Mouse (Mus musculus) midbrain, embryonic 12.5 days (tissue): ENCODE results near the gene Pla2g5. TPM values are rescaled to one million over a fixed set of nuclear protein-coding genes. Genes with fewer than 3 reads are reported as not detected.
A peak's percentile ranks its signal among the peaks of the same experiment; 100 is the strongest.
"Not testable (repeated sequence)": the region's sequence is repeated elsewhere in the genome, so short reads cannot be mapped to it uniquely, and the experiment has no call there.

ENCODE experiments used
- ATAC-seq: fragments of 200-750 bp; cut with Nextera tagmentation; 2 replicates; pipeline ENCODE4 v1.8.0; 2017; ENCODE audit warnings: low read depth, moderate TSS enrichment, moderate library complexity; ENCODE audit not compliant: low FRiP score
- H3K27ac ChIP-seq: fragments of 300-500 bp; sonication (generic); replicated peaks from 2 replicates; pipeline ENCODE4 v1.5.1; 2016; ENCODE audit warnings: mild to moderate bottlenecking
- H3K27me3 ChIP-seq: fragments of 300-500 bp; sonication (generic); 2 replicates; pipeline ENCODE4 v1.6.1; 2016; ENCODE audit warnings: mild to moderate bottlenecking
- H3K36me3 ChIP-seq: fragments of 300-500 bp; sonication (generic); 2 replicates; pipeline ENCODE4 v1.6.1; 2016
- H3K4me1 ChIP-seq: fragments of 300-500 bp; sonication (generic); 2 replicates; pipeline ENCODE4 v1.6.1; 2016
- H3K4me2 ChIP-seq: fragments of 300-500 bp; sonication (generic); replicated peaks from 2 replicates; pipeline ENCODE4 v1.6.1; 2016; ENCODE audit warnings: mild to moderate bottlenecking, moderate library complexity
- H3K4me3 ChIP-seq: fragments of 300-500 bp; sonication (generic); 2 replicates; pipeline ENCODE4 v1.5.1; 2016; ENCODE audit warnings: mild to moderate bottlenecking
- H3K9ac ChIP-seq: fragments of 300-500 bp; sonication (generic); replicated peaks from 2 replicates; pipeline ENCODE4 v1.6.1; 2016; ENCODE audit warnings: mild to moderate bottlenecking, moderate library complexity
- H3K9me3 ChIP-seq: fragments of 300-500 bp; sonication (generic); 2 replicates; pipeline ENCODE4 v1.6.1; 2016; ENCODE audit warnings: mild to moderate bottlenecking
- WGBS: fragments of 180-500 bp; shearing (Covaris S2); methylation state at CpG from one replicate; pipeline ENCODE4 v1.1.7; 2016; 5-methylcytosine and 5-hydroxymethylcytosine counted together
- polyA plus RNA-seq: library from polyadenylated mRNA; unstranded; fragments of >200 nt; fragmentation: Nextera tagmentation; extraction: Ambion mirVana; gene quantifications from 2 replicates; pipeline ENCODE4 v1.2.1, GENCODE M21; 2016

Gene Pla2g5
- polyA plus RNA-seq, 1 experiment from 2014 or later = not detected

DNA sequence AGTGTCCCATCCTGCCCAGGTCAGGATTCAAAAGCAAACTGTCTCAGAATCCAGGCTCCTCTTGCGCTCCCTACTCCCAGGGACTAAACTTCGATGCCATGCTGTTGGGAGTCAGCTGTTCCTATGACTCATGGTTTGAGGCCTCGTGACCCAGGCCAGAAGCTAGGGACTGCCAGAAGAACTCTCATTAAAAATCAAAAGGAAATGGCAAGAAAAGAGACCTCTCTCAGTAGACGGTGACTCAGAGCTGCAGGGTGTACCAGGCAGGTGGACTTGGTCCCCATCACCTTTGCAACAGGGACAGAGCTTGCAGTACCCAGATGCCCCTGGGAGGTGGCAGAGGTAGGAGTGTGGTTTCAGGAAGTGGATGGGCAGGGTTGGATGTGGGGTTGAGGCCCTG is 14.4 kb upstream of the Pla2g5 start, which contains the start of gene Pla2g2e:
Pla2g2e (plus strand) TSS at position 212 of the 400 bp plus-strand sequence.
- 88% methylated on average over 4 of the region's 4 CpGs for WGBS
- Histone ChIP-seq H3K9ac (no peak within 1 kb of the TSS), H3K9me3 (no peaks in the 10 kb centered on the region), H3K27ac (no peak within 1 kb of the TSS), H3K36me3 (no peaks in the 10 kb centered on the region), H3K4me1 (no peaks in the 10 kb centered on the region), H3K4me2 (no peak within 1 kb of the TSS), H3K4me3 (no peak within 1 kb of the TSS), H3K27me3 (peaks cover 16% of the 10 kb centered on the region)
- no peak for ATAC-seq

GRCm38 (mm10) chr4:138875986-138876385 is 12.7 kb upstream of the Pla2g5 start:
- H3K4me3 ChIP-seq = no peak overlapping the region
- 94% methylated on average over 2 of the region's 2 CpGs for WGBS
- no peaks in the 10 kb centered on the region for H3K4me1 ChIP-seq
- no peak overlapping the region for H3K27ac ChIP-seq
- H3K36me3 ChIP-seq = no peaks in the 10 kb centered on the region
- H3K4me2 ChIP-seq = no peak overlapping the region
- H3K9ac ChIP-seq = no peak overlapping the region
- peaks cover 5% of the 10 kb centered on the region for H3K27me3 ChIP-seq
- no peaks in the 10 kb centered on the region for H3K9me3 ChIP-seq
- ATAC-seq = no peak

- H3K4me1 ChIP-seq, H3K27me3 ChIP-seq, H3K36me3 ChIP-seq, ATAC-seq, H3K4me3 ChIP-seq, H3K9me3 ChIP-seq, H3K4me2 ChIP-seq, H3K27ac ChIP-seq, H3K9ac ChIP-seq: not testable (repeated sequence)
- WGBS = 85% methylated on average over 2 of the region's 2 CpGs
These were observed 12.0 kb upstream of the Pla2g5 start for GRCm38 (mm10) chr4:138875275-138875674.

DNA sequence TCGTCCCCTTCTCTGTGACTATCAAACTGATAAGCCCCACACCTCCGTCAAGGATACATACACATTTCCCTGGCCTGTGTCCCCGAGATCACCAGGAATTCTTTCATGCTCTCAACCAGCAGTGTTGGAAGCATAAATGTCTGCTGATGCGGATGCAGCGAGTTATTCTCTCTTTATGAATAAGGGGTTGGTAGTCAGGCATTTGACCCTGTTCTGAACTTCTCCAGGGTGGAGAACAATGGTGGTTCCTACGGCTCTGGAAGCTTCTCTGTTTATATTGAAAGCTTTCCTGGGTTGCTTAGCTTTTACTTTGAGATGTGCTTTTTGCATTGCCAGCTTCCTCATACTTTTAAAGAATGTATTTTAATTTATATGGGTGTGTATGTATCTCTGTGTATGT is 10.6 kb upstream of the Pla2g5 start, which contains the start of gene Gm13030:
Gm13030 (minus strand) TSS at position 101 of the 400 bp plus-strand sequence.
- WGBS = 88% methylated on average over 6 of the region's 6 CpGs

DNA sequence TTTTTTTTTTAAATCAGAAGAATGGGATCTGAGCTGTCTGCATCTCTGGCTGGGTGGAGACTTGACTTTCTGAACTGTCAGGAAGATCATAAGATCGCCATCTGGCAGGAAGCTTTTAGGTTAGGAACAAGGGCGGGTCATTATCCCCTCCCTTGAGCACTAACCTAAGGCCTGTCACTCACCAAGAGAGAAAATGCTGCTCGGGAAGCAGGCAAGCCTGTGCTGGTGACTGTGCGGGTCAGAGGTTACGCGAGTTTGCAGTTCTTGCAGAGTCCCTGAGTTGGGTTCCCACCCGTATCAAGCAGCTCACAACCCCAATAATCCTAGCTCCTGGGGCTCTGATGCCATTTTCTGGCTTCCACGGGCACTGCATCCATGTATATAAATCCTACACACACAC is 5.4 kb upstream of the Pla2g5 start:
- no peak overlapping the region for H3K9ac ChIP-seq

More for the DNA sequence above, 10.6 kb upstream of the Pla2g5 start, which contains the start of gene Gm13030:
- Histone ChIP-seq H3K9me3 (0 out of 2 replicates have a peak, but pooled peaks cover 2% of the 10 kb centered on the region), H3K4me3 (no peak within 1 kb of the TSS), H3K9ac (no peak within 1 kb of the TSS), H3K4me2 (no peak within 1 kb of the TSS), H3K36me3 (no peaks in the 10 kb centered on the region), H3K27ac (no peak within 1 kb of the TSS), H3K27me3 (no peaks in the 10 kb centered on the region), H3K4me1 (no peaks in the 10 kb centered on the region)
- ATAC-seq = no peak

GRCm38 (mm10) chr4:138866413-138866812 is 3.1 kb upstream of the Pla2g5 start:
- Histone ChIP-seq H3K36me3 (no peaks in the 10 kb centered on the region), H3K27me3 (no peaks in the 10 kb centered on the region; the same call in 1 of the 2 replicates), H3K4me3 (no peak overlapping the region), H3K4me1 (no peaks in the 10 kb centered on the region), H3K4me2 (no peak overlapping the region), H3K9me3 (0 out of 2 replicates have a peak, but pooled peaks cover 2% of the 10 kb centered on the region), H3K27ac (no peak overlapping the region), H3K9ac (no peak overlapping the region)
- no peak for ATAC-seq
- 13% methylated on average over 7 of the region's 7 CpGs for WGBS

More for the DNA sequence above, 5.4 kb upstream of the Pla2g5 start:
- no peak overlapping the region for H3K4me2 ChIP-seq
- no peak overlapping the region for H3K4me3 ChIP-seq
- no peaks in the 10 kb centered on the region for H3K4me1 ChIP-seq
- no peaks in the 10 kb centered on the region for H3K36me3 ChIP-seq
- 56% methylated on average over 8 of the region's 8 CpGs for WGBS
- no peak overlapping the region for H3K27ac ChIP-seq
- no peaks in the 10 kb centered on the region; the same call in 1 of the 2 replicates for H3K27me3 ChIP-seq
- no peak for ATAC-seq
- H3K9me3 ChIP-seq = 0 out of 2 replicates have a peak, but pooled peaks cover 2% of the 10 kb centered on the region

DNA sequence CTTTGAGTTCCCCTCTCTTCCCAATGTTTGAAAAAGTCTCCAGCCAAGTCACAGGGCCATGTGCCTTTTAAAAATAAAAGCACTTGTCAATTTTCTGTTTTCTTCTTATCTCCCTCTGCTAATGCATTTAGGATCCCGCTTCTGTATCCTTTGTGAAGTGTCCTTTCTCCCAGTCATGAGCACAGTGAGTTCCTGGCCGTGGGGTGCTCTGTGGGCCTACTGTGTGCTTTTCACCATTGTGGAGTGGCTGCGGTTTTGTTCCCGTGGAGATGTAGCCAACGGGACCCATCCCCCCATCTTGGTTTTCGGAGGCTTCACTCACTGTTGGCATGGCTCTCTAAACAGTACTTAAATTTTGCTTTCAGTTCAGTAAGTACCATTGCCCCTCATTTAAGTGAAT is 2.7 kb upstream of the Pla2g5 start:
- Histone ChIP-seq H3K9ac (no peak overlapping the region), H3K36me3 (no peaks in the 10 kb centered on the region), H3K4me3 (no peak overlapping the region), H3K9me3 (0 out of 2 replicates have a peak, but pooled peaks cover 2% of the 10 kb centered on the region), H3K27me3 (no peaks in the 10 kb centered on the region; the same call in 1 of the 2 replicates), H3K27ac (no peak overlapping the region), H3K4me2 (no peak overlapping the region), H3K4me1 (no peaks in the 10 kb centered on the region)
- ATAC-seq = no peak
- 69% methylated on average over 6 of the region's 6 CpGs for WGBS

- WGBS = 66% methylated on average over 5 of the region's 5 CpGs
- no peaks in the 10 kb centered on the region for H3K36me3 ChIP-seq
- H3K4me2 ChIP-seq = no peak overlapping the region
- H3K9me3 ChIP-seq = 0 out of 2 replicates have a peak, but pooled peaks cover 1% of the 10 kb centered on the region
- H3K9ac ChIP-seq = no peak overlapping the region
- H3K4me3 ChIP-seq = no peak overlapping the region
- H3K4me1 ChIP-seq = no peaks in the 10 kb centered on the region
- no peak for ATAC-seq
- no peak overlapping the region for H3K27ac ChIP-seq
- no peaks in the 10 kb centered on the region; the same call in 1 of the 2 replicates for H3K27me3 ChIP-seq
These were observed 1.8 kb upstream of the Pla2g5 start for GRCm38 (mm10) chr4:138865092-138865491.

- Histone ChIP-seq H3K4me3 (peak overlapping the region; percentile 40), H3K9ac (peak overlapping the region; percentile 53; the same call in 1 of the 2 replicates), H3K9me3 (no peaks in the 10 kb centered on the region), H3K4me1 (no peaks in the 10 kb centered on the region), H3K27ac (no peak overlapping the region), H3K27me3 (no peaks in the 10 kb centered on the region), H3K4me2 (peak overlapping the region; percentile 52), H3K36me3 (no peaks in the 10 kb centered on the region)
- 6% methylated on average over 13 of the region's 13 CpGs for WGBS
- peak; percentile 72 for ATAC-seq
These were observed 3.6 kb downstream of the Pla2g5 start for GRCm38 (mm10) chr4:138859728-138860127.

- WGBS = 16% methylated on average over 9 of the region's 9 CpGs
- H3K27me3 ChIP-seq = no peaks in the 10 kb centered on the region
- peak overlapping the region; percentile 52 for H3K4me2 ChIP-seq
- no peak for ATAC-seq
- H3K4me3 ChIP-seq = peak overlapping the region; percentile 40
- H3K36me3 ChIP-seq = no peaks in the 10 kb centered on the region
- H3K9me3 ChIP-seq = no peaks in the 10 kb centered on the region
- H3K4me1 ChIP-seq = no peaks in the 10 kb centered on the region
- no peak overlapping the region for H3K27ac ChIP-seq
- H3K9ac ChIP-seq = peak overlapping the region; percentile 53; the same call in 1 of the 2 replicates
These were observed 4.0 kb downstream of the Pla2g5 start for GRCm38 (mm10) chr4:138859245-138859644.

DNA sequence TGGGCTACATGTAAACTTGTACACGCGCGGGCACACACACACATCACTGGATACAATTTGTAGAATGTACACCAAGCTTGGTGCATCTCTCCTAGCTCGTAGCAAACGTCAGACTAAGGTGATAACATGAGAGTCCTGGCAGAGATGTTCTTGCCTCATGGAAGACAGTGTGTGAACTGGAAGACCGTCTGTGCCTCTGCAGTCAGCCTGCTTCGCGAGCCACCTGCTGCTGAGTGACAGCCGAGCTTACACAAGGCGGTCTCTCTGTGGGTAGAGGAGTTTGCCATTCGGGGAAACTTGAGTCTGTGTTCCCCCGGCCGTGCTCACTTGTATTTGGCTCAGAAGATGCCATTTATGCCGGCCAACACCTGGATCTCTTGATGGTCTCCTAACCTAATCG is 4.8 kb downstream of the Pla2g5 start:
- H3K4me3 ChIP-seq = no peak overlapping the region
- H3K27ac ChIP-seq = no peak overlapping the region
- no peaks in the 10 kb centered on the region for H3K27me3 ChIP-seq
- no peaks in the 10 kb centered on the region for H3K9me3 ChIP-seq
- no peaks in the 10 kb centered on the region for H3K36me3 ChIP-seq
- WGBS = 88% methylated on average over 15 of the region's 15 CpGs
- H3K9ac ChIP-seq = no peak overlapping the region
- no peak overlapping the region for H3K4me2 ChIP-seq
- H3K4me1 ChIP-seq = no peaks in the 10 kb centered on the region
- no peak for ATAC-seq

DNA sequence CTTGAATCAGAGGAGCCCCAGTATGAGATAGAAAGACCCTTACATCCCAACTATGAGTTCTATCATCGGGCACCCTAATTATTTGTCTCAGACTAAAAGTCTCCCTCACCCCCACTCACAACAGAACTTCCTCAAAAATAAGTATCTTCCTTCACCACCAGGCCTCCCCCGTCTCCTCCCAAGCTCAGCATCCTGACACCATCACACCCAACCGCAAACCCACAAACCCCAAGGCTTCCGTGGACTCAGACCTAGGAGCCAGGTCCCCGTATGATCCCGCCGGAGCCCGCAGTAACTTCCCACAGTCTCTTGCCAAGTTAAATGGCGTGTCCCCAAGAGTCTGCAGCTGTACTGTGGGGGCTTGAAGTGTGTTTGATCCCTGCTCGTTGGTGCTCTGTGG is 5.7 kb downstream of the Pla2g5 start:
- ATAC-seq = no peak
- 94% methylated on average over 10 of the region's 10 CpGs for WGBS

GRCm38 (mm10) chr4:138856491-138856890 is 6.8 kb downstream of the Pla2g5 start:
- Histone ChIP-seq H3K36me3 (no peaks in the 10 kb centered on the region), H3K9me3 (no peaks in the 10 kb centered on the region), H3K4me1 (no peaks in the 10 kb centered on the region), H3K4me3 (no peak overlapping the region), H3K27ac (no peak overlapping the region), H3K4me2 (no peak overlapping the region), H3K27me3 (peaks cover 11% of the 10 kb centered on the region; the same call in 1 of the 2 replicates), H3K9ac (no peak overlapping the region)
- WGBS = 25% methylated on average over 7 of the region's 7 CpGs
- ATAC-seq = no peak

More for the DNA sequence above, 5.7 kb downstream of the Pla2g5 start:
- Histone ChIP-seq H3K4me3 (no peak overlapping the region), H3K4me1 (no peaks in the 10 kb centered on the region), H3K36me3 (no peaks in the 10 kb centered on the region), H3K4me2 (no peak overlapping the region), H3K27ac (no peak overlapping the region), H3K27me3 (peaks cover 4% of the 10 kb centered on the region; the same call in 1 of the 2 replicates), H3K9me3 (no peaks in the 10 kb centered on the region), H3K9ac (no peak overlapping the region)
